Mouse (Mus musculus): ENCODE results near the gene Ptprn.

- TF ChIP-seq HCFC1 (IDR thresholded peaks at IDR 0.05; ENCODE audit: borderline replicate concordance, insufficient read depth, low read length) = no peak
- TF ChIP-seq CHD2 (IDR thresholded peaks at IDR 0.05; ENCODE audit: low read depth, low read length) = no peak
- TF ChIP-seq ZC3H11A (IDR thresholded peaks at IDR 0.05; ENCODE audit: borderline replicate concordance, low read depth, low read length) = no peak
Observed at GRCm38 (mm10) chr1:75222926-75223325, 41.4 kb downstream of the Ptprn start.
